Mouse (Mus musculus) forebrain, postnatal 0 days (tissue): Measurements from ENCODE around the gene Ccdc107. TPM values are rescaled to one million over a fixed set of nuclear protein-coding genes. Genes with fewer than 3 reads are reported as not detected.

Source experiments
- ATAC-seq: fragments of 200-750 bp; cut with Nextera tagmentation; 2 replicates; pipeline ENCODE4 v1.8.0; 2017; ENCODE audit warnings: mild to moderate bottlenecking, moderate library complexity
- DNase-seq: peaks from one replicate; pipeline ENCODE4 v3.0.0-alpha.2; 2015
- H3K27ac ChIP-seq: fragments of 300-500 bp; sonication (generic); 2 replicates; pipeline ENCODE4 v1.5.1; 2014; ENCODE audit warnings: low read depth, mild to moderate bottlenecking, antibody characterized with exemption, low read length, moderate library complexity, mixed read lengths
- H3K27me3 ChIP-seq: fragments of 300-500 bp; sonication (generic); 2 replicates; pipeline ENCODE4 v1.6.1; 2014; ENCODE audit warnings: mild to moderate bottlenecking, low read length, mixed read lengths; ENCODE audit not compliant: insufficient read depth
- H3K36me3 ChIP-seq: fragments of 300-500 bp; sonication (generic); 2 replicates; pipeline ENCODE4 v1.6.1; 2014; ENCODE audit warnings: mild to moderate bottlenecking, moderate library complexity; ENCODE audit not compliant: insufficient read depth
- H3K4me1 ChIP-seq: fragments of 300-500 bp; sonication (generic); 2 replicates; pipeline ENCODE4 v1.6.1; 2014; ENCODE audit warnings: antibody characterized with exemption; ENCODE audit not compliant: insufficient read depth
- H3K4me2 ChIP-seq: fragments of 300-500 bp; sonication (generic); 2 replicates; pipeline ENCODE4 v1.6.1; 2014; ENCODE audit warnings: low read depth, mild to moderate bottlenecking, moderate library complexity
- H3K4me3 ChIP-seq: fragments of 300-500 bp; sonication (generic); 2 replicates; pipeline ENCODE4 v1.5.1; 2014; ENCODE audit warnings: low read depth, low read length, mixed read lengths
- H3K9ac ChIP-seq: fragments of 300-500 bp; sonication (generic); 2 replicates; pipeline ENCODE4 v1.6.1; 2014; ENCODE audit warnings: mild to moderate bottlenecking
- H3K9me3 ChIP-seq: fragments of 300-500 bp; sonication (generic); 2 replicates; pipeline ENCODE4 v1.6.1; 2016; ENCODE audit warnings: low read length
- CTCF ChIP-seq: sonication (generic); IDR thresholded peaks from 2 replicates; pipeline ENCODE4 v1.5.1; 2016; ENCODE audit warnings: antibody characterized with exemption, control low read depth, low read depth
- WGBS: fragments of 180-500 bp; shearing (Covaris S2); extraction: QIAGEN DNeasy Blood & Tissue Kit; methylation state at CpG from one replicate; pipeline ENCODE4 v1.1.7; 2014; 5-methylcytosine and 5-hydroxymethylcytosine counted together
- polyA plus RNA-seq: library from polyadenylated mRNA; unstranded; fragments of >200 nt; fragmentation: Nextera tagmentation; extraction: Ambion mirVana; gene quantifications from 2 replicates; pipeline ENCODE4 v1.2.1, GENCODE M21; 2015
- total RNA-seq: library from RNA; depleted of rRNA; stranded (reverse); fragments of >200 nt; gene quantifications from 2 replicates; pipeline ENCODE4 v1.2.3, GENCODE M21; 2014; rRNA removed

Gene Ccdc107
- total RNA-seq (57.3 and 86.2 TPM in 2 replicates), polyA plus RNA-seq (92.2 and 103 TPM in 2 replicates)

GRCm38 (mm10) chr4:43492821-43493185, at the start of gene Ccdc107:
Ccdc107 (plus strand) TSS chr4:43492900.
- peak within 1 kb of the TSS; percentile 79 for H3K9ac ChIP-seq
- no peaks in the 10 kb centered on the region for H3K4me1 ChIP-seq
- WGBS = under 1% methylated on average over 25 of the region's 25 CpGs
- peak; percentile 31 for TF ChIP-seq CTCF
- peak; percentile 97 for DNase-seq
- H3K9me3 ChIP-seq = no peaks in the 10 kb centered on the region
- peak within 1 kb of the TSS; percentile 88 for H3K27ac ChIP-seq
- peak within 1 kb of the TSS; percentile 63 for H3K4me3 ChIP-seq
- H3K27me3 ChIP-seq = no peaks in the 10 kb centered on the region
- H3K36me3 ChIP-seq = peaks cover 7% of the 10 kb centered on the region; the same call in 1 of the 2 replicates
- peak within 1 kb of the TSS; percentile 53 for H3K4me2 ChIP-seq
- peak; percentile 97 for ATAC-seq

GRCm38 (mm10) chr4:43443511-43443910, 49.2 kb upstream of the Ccdc107 start:
- Histone ChIP-seq H3K9ac (peak overlapping the region; percentile 87), H3K36me3 (peaks cover 31% of the 10 kb centered on the region), H3K27me3 (no peaks in the 10 kb centered on the region), H3K9me3 (no peaks in the 10 kb centered on the region), H3K27ac (peak overlapping the region; percentile 91), H3K4me2 (peak overlapping the region; percentile 82), H3K4me1 (peaks cover 7% of the 10 kb centered on the region), H3K4me3 (peak overlapping the region; percentile 88)
- peak; percentile 41 for DNase-seq
- no peak for TF ChIP-seq CTCF
- no peak for ATAC-seq
- 3% methylated on average over 28 of the region's 28 CpGs for WGBS

- Histone ChIP-seq H3K4me1 (peaks cover 7% of the 10 kb centered on the region), H3K4me3 (no peak overlapping the region), H3K27ac (no peak overlapping the region), H3K27me3 (no peaks in the 10 kb centered on the region), H3K9ac (no peak overlapping the region), H3K9me3 (no peaks in the 10 kb centered on the region), H3K36me3 (peaks cover 32% of the 10 kb centered on the region), H3K4me2 (no peak overlapping the region)
- DNase-seq (no peak), ATAC-seq (no peak)
- no peak for TF ChIP-seq CTCF
- 84% methylated on average over 13 of the region's 13 CpGs for whole genome bisulfite sequencing
These were observed 45.4 kb upstream of the Ccdc107 start for GRCm38 (mm10) chr4:43447251-43447650.

GRCm38 (mm10) chr4:43448554-43448953, 44.1 kb upstream of the Ccdc107 start:
- no peak for TF ChIP-seq CTCF
- Histone ChIP-seq H3K27me3 (no peaks in the 10 kb centered on the region), H3K4me1 (peaks cover 7% of the 10 kb centered on the region), H3K36me3 (peaks cover 32% of the 10 kb centered on the region), H3K4me2 (no peak overlapping the region), H3K9me3 (no peaks in the 10 kb centered on the region), H3K27ac (no peak overlapping the region), H3K4me3 (no peak overlapping the region), H3K9ac (no peak overlapping the region)
- peak; percentile 39 for DNase-seq
- ATAC-seq = no peak
- 66% methylated on average over 3 of the region's 3 CpGs for WGBS

- ATAC-seq = no peak
- no peaks in the 10 kb centered on the region for H3K9me3 ChIP-seq
- H3K4me1 ChIP-seq = no peaks in the 10 kb centered on the region
- H3K36me3 ChIP-seq = peaks cover 13% of the 10 kb centered on the region
- H3K27me3 ChIP-seq = peaks cover 9% of the 10 kb centered on the region
- TF ChIP-seq CTCF = no peak
- 58% methylated on average over 11 of the region's 11 CpGs for WGBS
- no peak overlapping the region for H3K4me3 ChIP-seq
- no peak overlapping the region for H3K4me2 ChIP-seq
- no peak overlapping the region for H3K27ac ChIP-seq
- no peak overlapping the region for H3K9ac ChIP-seq
- no peak for DNase-seq
These were observed 40.4 kb upstream of the Ccdc107 start for GRCm38 (mm10) chr4:43452315-43452714.

- no peak for TF ChIP-seq CTCF
These were observed 39.3 kb upstream of the Ccdc107 start for GRCm38 (mm10) chr4:43453413-43453812.

GRCm38 (mm10) chr4:43454041-43454836, 38.5 kb upstream of the Ccdc107 start, which contains the start of gene Cd72:
Cd72 (minus strand) TSS chr4:43454628.
- no peak for TF ChIP-seq CTCF
- peaks cover 9% of the 10 kb centered on the region for H3K27me3 ChIP-seq
- no peaks in the 10 kb centered on the region for H3K4me1 ChIP-seq
- no peak for ATAC-seq
- H3K4me3 ChIP-seq = peak within 1 kb of the TSS; percentile 2; the same call in 1 of the 2 replicates
- no peaks in the 10 kb centered on the region for H3K36me3 ChIP-seq
- H3K9ac ChIP-seq = no peak within 1 kb of the TSS
- 35% methylated on average over 20 of the region's 20 CpGs for WGBS
- no peak for DNase-seq
- no peaks in the 10 kb centered on the region for H3K9me3 ChIP-seq
- peak within 1 kb of the TSS; percentile 35 for H3K4me2 ChIP-seq
- H3K27ac ChIP-seq = no peak within 1 kb of the TSS

More at GRCm38 (mm10) chr4:43453413-43453812, 39.3 kb upstream of the Ccdc107 start:
- H3K36me3 ChIP-seq = peaks cover 2% of the 10 kb centered on the region; the same call in 1 of the 2 replicates
- H3K4me3 ChIP-seq = peak overlapping the region; percentile 2; the same call in 1 of the 2 replicates
- WGBS = under 1% methylated on average over 17 of the region's 18 CpGs
- H3K4me2 ChIP-seq = peak overlapping the region; percentile 35
- no peaks in the 10 kb centered on the region for H3K9me3 ChIP-seq
- H3K27me3 ChIP-seq = peaks cover 9% of the 10 kb centered on the region
- H3K4me1 ChIP-seq = no peaks in the 10 kb centered on the region
- H3K27ac ChIP-seq = no peak overlapping the region
- DNase-seq (no peak), ATAC-seq (no peak)
- no peak overlapping the region; the same call in 1 of the 2 replicates for H3K9ac ChIP-seq
